Mouse (Mus musculus): ENCODE results near the gene Lmf1.

The Lmf1 gene

GRCm38 (mm10) chr17:25568880-25569279 lies 10.0 kb upstream of the Lmf1 start:
- DNase-seq: no peak

GRCm38 (mm10) chr17:25569833-25570647 lies 8.8 kb upstream of the Lmf1 start:
- DNase-seq: no peak

GRCm38 (mm10) chr17:25570648-25571452 lies 8.0 kb upstream of the Lmf1 start, which contains the start of gene Sox8:
Gene Sox8 (minus strand): TSS chr17:25570686.
- peak; percentile 87 for DNase-seq

- DNase-seq: no peak
Measured at GRCm38 (mm10) chr17:25571453-25571820, 7.4 kb upstream of the Lmf1 start.

- no peak for DNase-seq
Measured at GRCm38 (mm10) chr17:25575208-25575971, 3.5 kb upstream of the Lmf1 start.

- DNase-seq: no peak
Measured at GRCm38 (mm10) chr17:25576034-25576433, 2.9 kb upstream of the Lmf1 start.

- no peak for DNase-seq
Measured at GRCm38 (mm10) chr17:25577263-25577662, 1.6 kb upstream of the Lmf1 start.

- DNase-seq: no peak
Measured at GRCm38 (mm10) chr17:25577702-25578101, 1.2 kb upstream of the Lmf1 start.

- DNase-seq: no peak
Measured at GRCm38 (mm10) chr17:25579332-25580047, 605 bp downstream of the Lmf1 start.

- DNase-seq: no peak
Measured at GRCm38 (mm10) chr17:25582076-25582475, 3.2 kb downstream of the Lmf1 start.

GRCm38 (mm10) chr17:25583099-25583498 lies 4.2 kb downstream of the Lmf1 start:
- no peak for DNase-seq

- no peak for DNase-seq
Measured at GRCm38 (mm10) chr17:25583858-25584257, 5.0 kb downstream of the Lmf1 start.

GRCm38 (mm10) chr17:25584646-25585045 lies 5.8 kb downstream of the Lmf1 start:
- no peak for DNase-seq

- no peak for DNase-seq
Measured at GRCm38 (mm10) chr17:25590068-25590467, 11.2 kb downstream of the Lmf1 start.

GRCm38 (mm10) chr17:25590985-25591384 lies 12.1 kb downstream of the Lmf1 start:
- no peak for DNase-seq

- DNase-seq: no peak
Measured at GRCm38 (mm10) chr17:25592336-25592735, 13.5 kb downstream of the Lmf1 start.

GRCm38 (mm10) chr17:25593411-25594261 lies 14.8 kb downstream of the Lmf1 start:
- no peak for DNase-seq

GRCm38 (mm10) chr17:25595495-25595894 lies 16.6 kb downstream of the Lmf1 start:
- DNase-seq: peak; percentile 17

- no peak for DNase-seq
Measured at GRCm38 (mm10) chr17:25597537-25597936, 18.7 kb downstream of the Lmf1 start.

GRCm38 (mm10) chr17:25602366-25602765 lies 23.5 kb downstream of the Lmf1 start:
- no peak for DNase-seq

- no peak for DNase-seq
Measured at GRCm38 (mm10) chr17:25604234-25604633, 25.3 kb downstream of the Lmf1 start.
